Mouse (Mus musculus) right cerebral cortex, postnatal 14 days (tissue): ENCODE measurements around the gene Vmn1r129.
"Not testable (repeated sequence)": the region's sequence is repeated elsewhere in the genome, so short reads cannot be mapped to it uniquely, and the experiment has no call there.

ENCODE experiments used
- DNase-seq: peaks from one replicate; pipeline ENCODE4 v3.0.0; 2022

The Vmn1r129 gene

GRCm38 (mm10) chr7:21361191-21361590 lies at the start of gene Vmn1r129:
TSS of gene Vmn1r129 (minus strand) at chr7:21361291.
- not testable (repeated sequence) for DNase-seq

GRCm38 (mm10) chr7:21349073-21349472 lies 12.0 kb downstream of the Vmn1r129 start, which contains the start of gene Vmn1r128:
TSS of gene Vmn1r128 (plus strand) at chr7:21349373.
- not testable (repeated sequence) for DNase-seq

- not testable (repeated sequence) for DNase-seq
Observed at GRCm38 (mm10) chr7:21319761-21320160, 41.3 kb downstream of the Vmn1r129 start, which contains the start of gene Vmn1r127. TSS of gene Vmn1r127 (minus strand) at chr7:21319861.
